Mouse (Mus musculus): Measurements from ENCODE around the gene Sp6.

GRCm38 (mm10) chr11:97036141-97036540 lies 22.9 kb downstream of the Sp6 start:
- no peak for TF ChIP-seq POLR2A (IDR thresholded peaks at IDR 0.05; ENCODE audit: borderline replicate concordance, extremely low read depth, low read depth, low read length)
- no peak for TF ChIP-seq CTCF (IDR thresholded peaks at IDR 0.05; ENCODE audit: insufficient read depth, low read length)
